Mouse (Mus musculus): ENCODE results near the gene Pip5k1b.

GRCm38 (mm10) chr19:24278859-24279258 is 276.8 kb downstream of the Pip5k1b start:
- TF ChIP-seq POLR2A (IDR thresholded peaks at IDR 0.05; ENCODE audit: low read depth, low read length) = no peak
- no peak for TF ChIP-seq CTCF (IDR thresholded peaks at IDR 0.05; ENCODE audit: extremely low read depth, insufficient read depth, insufficient read length, insufficient replicate concordance)

All from spleen, adult 2 months (tissue).